Mouse (Mus musculus): ENCODE results near the gene Dvl1.

DNA sequence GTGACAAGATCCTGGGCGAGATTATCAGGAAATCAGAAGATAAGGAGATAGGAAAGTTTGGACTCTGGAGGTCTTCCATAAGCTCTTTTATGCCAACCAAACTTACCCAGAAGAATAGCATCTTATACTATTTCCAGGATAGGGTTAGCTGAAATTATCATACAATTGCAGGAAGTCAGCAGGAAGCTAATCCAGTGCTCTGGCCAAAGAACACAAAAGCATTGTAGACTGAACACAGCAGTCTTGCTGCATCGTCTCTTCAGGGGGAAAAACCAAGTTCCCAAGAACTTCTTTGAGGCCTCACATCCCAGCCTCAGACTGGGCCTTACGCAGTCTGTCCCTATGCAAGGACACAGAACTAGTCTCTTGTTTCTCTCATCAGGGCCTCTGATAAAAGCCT, 36.4 kb downstream of the Dvl1 start:
- TF ChIP-seq CTCF (IDR thresholded peaks at IDR 0.05; ENCODE audit: extremely low read depth, insufficient read depth, insufficient read length, insufficient replicate concordance), result no peak
- no peak for TF ChIP-seq POLR2A (IDR thresholded peaks at IDR 0.05; ENCODE audit: low read depth, low read length)

Measured in spleen, adult 2 months (tissue).